Mouse (Mus musculus) MEL (cell line): ENCODE measurements around the gene Fam13c. TPM values are rescaled to one million over a fixed set of nuclear protein-coding genes. Genes with fewer than 3 reads are reported as not detected.

Source experiments
- DNase-seq: peaks from one replicate; pipeline ENCODE4 v3.0.0; 2011; ENCODE audit warnings: low read depth, low spot score
- H3K27ac ChIP-seq: 2 replicates; pipeline ENCODE4 v1.5.1; 2012; ENCODE audit warnings: low read depth, mild to moderate bottlenecking, control low read depth, low read length, moderate library complexity; ENCODE audit not compliant: control insufficient read depth
- H3K27me3 ChIP-seq, 2 experiments: fragments of 150-350 bp in 1 of 2; sonication (generic) in 1 of 2; 2 replicates each; pipeline ENCODE4 v1.6.1; 2012; ENCODE audit warnings: low read length in 2 of 2, mild to moderate bottlenecking in 2 of 2, improper control_type of control experiment in 1 of 2, moderate library complexity in 1 of 2; ENCODE audit not compliant: insufficient read depth in 2 of 2, control insufficient read depth in 1 of 2
- H3K36me3 ChIP-seq, 2 experiments: 2 replicates each; pipeline ENCODE4 v1.6.1; 2012 to 2014; ENCODE audit warnings: low read length in 2 of 2, improper control_type of control experiment in 1 of 2, inconsistent platforms in 1 of 2, mild to moderate bottlenecking in 1 of 2; ENCODE audit not compliant: insufficient read depth in 2 of 2, control insufficient read depth in 1 of 2
- H3K4me1 ChIP-seq, 2 experiments: fragments of 150-350 bp in 1 of 2; sonication (generic) in 1 of 2; 2 replicates each; pipeline ENCODE4 v1.6.1; 2012; ENCODE audit warnings: low read length in 2 of 2, improper control_type of control experiment in 1 of 2, mild to moderate bottlenecking in 1 of 2; ENCODE audit not compliant: insufficient read depth in 2 of 2, control insufficient read depth in 1 of 2
- H3K4me3 ChIP-seq, 2 experiments: fragments of 150-350 bp in 1 of 2; sonication (generic) in 1 of 2; 2 replicates each; pipeline ENCODE4 v1.5.1; 2012; ENCODE audit warnings: low read depth in 2 of 2, low read length in 2 of 2, mild to moderate bottlenecking in 2 of 2, moderate library complexity in 2 of 2, control low read depth in 1 of 2, improper control_type of control experiment in 1 of 2; ENCODE audit not compliant: control insufficient read depth in 1 of 2, insufficient read depth in 1 of 2
- H3K79me2 ChIP-seq: 2 replicates; pipeline ENCODE4 v1.6.1; 2012; ENCODE audit warnings: mild to moderate bottlenecking, low read length, moderate library complexity; ENCODE audit not compliant: control insufficient read depth, poor library complexity, insufficient read depth
- H3K9ac ChIP-seq: 2 replicates; pipeline ENCODE4 v1.6.1; 2012; ENCODE audit warnings: low read depth, mild to moderate bottlenecking, control low read depth, low read length, moderate library complexity; ENCODE audit not compliant: control insufficient read depth, poor library complexity, severe bottlenecking
- H3K9me3 ChIP-seq: fragments of 150-350 bp; sonication (generic); replicated peaks from 2 replicates; pipeline ENCODE4 v1.6.1; 2012; ENCODE audit warnings: mild to moderate bottlenecking, low read length, improper control_type of control experiment, moderate library complexity; ENCODE audit not compliant: insufficient read depth
- BHLHE40 ChIP-seq: IDR thresholded peaks from 2 replicates; pipeline ENCODE4 v1.6.1; 2012; ENCODE audit warnings: low read depth, mild to moderate bottlenecking, inconsistent platforms, low read length, improper control_type of control experiment, borderline replicate concordance
- CHD1 ChIP-seq: IDR thresholded peaks from 2 replicates; pipeline ENCODE4 v1.6.1; 2012; ENCODE audit warnings: low read depth, mild to moderate bottlenecking, inconsistent platforms, low read length, improper control_type of control experiment
- CTCF ChIP-seq, 3 experiments: IDR thresholded peaks in 2 of 3; conservative IDR thresholded peaks in 1 of 3; 2 replicates each; pipeline ENCODE4 v1.5.1; 2011 to 2012; ENCODE audit warnings: low read length in 3 of 3, low read depth in 2 of 3, mild to moderate bottlenecking in 2 of 3, improper control_type of control experiment in 1 of 3, inconsistent platforms in 1 of 3, mixed read lengths in 1 of 3, moderate library complexity in 1 of 3; ENCODE audit not compliant: control insufficient read depth in 1 of 3, insufficient read depth in 1 of 3, poor library complexity in 1 of 3, severe bottlenecking in 1 of 3
- E2F4 ChIP-seq: IDR thresholded peaks from 2 replicates; pipeline ENCODE4 v1.6.1; 2011; ENCODE audit warnings: low read depth, low read length, improper control_type of control experiment, borderline replicate concordance
- ETS1 ChIP-seq: IDR thresholded peaks from 2 replicates; pipeline ENCODE4 v1.6.1; 2012; ENCODE audit warnings: low read depth, mild to moderate bottlenecking, inconsistent platforms, low read length, improper control_type of control experiment, moderate library complexity
- GATA1 ChIP-seq: IDR thresholded peaks from 2 replicates; pipeline ENCODE4 v1.6.1; 2011; ENCODE audit warnings: low read depth, low read length, improper control_type of control experiment
- HCFC1 ChIP-seq: IDR thresholded peaks from 2 replicates; pipeline ENCODE4 v1.6.1; 2012; ENCODE audit warnings: low read depth, mild to moderate bottlenecking, inconsistent platforms, low read length, improper control_type of control experiment, moderate library complexity
- JUND ChIP-seq: IDR thresholded peaks from 2 replicates; pipeline ENCODE4 v1.6.1; 2011; ENCODE audit warnings: low read depth, mild to moderate bottlenecking, improper control_type of control experiment, low read length
- MEF2A ChIP-seq: IDR thresholded peaks from 2 replicates; pipeline ENCODE4 v1.6.1; 2014; ENCODE audit warnings: low read depth, mild to moderate bottlenecking, inconsistent platforms, low read length, improper control_type of control experiment; ENCODE audit not compliant: poor library complexity, insufficient replicate concordance, severe bottlenecking; ENCODE audit errors: extremely low read depth
- MXI1 ChIP-seq: IDR thresholded peaks from 2 replicates; pipeline ENCODE4 v1.6.1; 2011; ENCODE audit warnings: mild to moderate bottlenecking, low read depth, low read length, improper control_type of control experiment
- MYB ChIP-seq: IDR thresholded peaks from 2 replicates; pipeline ENCODE4 v1.6.1; 2011; ENCODE audit warnings: mild to moderate bottlenecking, low read depth, low read length, improper control_type of control experiment
- MYC ChIP-seq: IDR thresholded peaks from 2 replicates; pipeline ENCODE4 v1.6.1; 2011; ENCODE audit warnings: low read depth, mild to moderate bottlenecking, low read length, improper control_type of control experiment, moderate library complexity
- NELFE ChIP-seq: IDR thresholded peaks from 2 replicates; pipeline ENCODE4 v1.6.1; 2011; ENCODE audit warnings: low read depth, low read length, improper control_type of control experiment
- RAD21 ChIP-seq: IDR thresholded peaks from 2 replicates; pipeline ENCODE4 v1.6.1; 2011; ENCODE audit warnings: mild to moderate bottlenecking, low read depth, low read length, improper control_type of control experiment
- RCOR1 ChIP-seq: IDR thresholded peaks from 2 replicates; pipeline ENCODE4 v1.6.1; 2012; ENCODE audit warnings: low read depth, mild to moderate bottlenecking, inconsistent platforms, low read length, improper control_type of control experiment
- TAL1 ChIP-seq: IDR thresholded peaks from 2 replicates; pipeline ENCODE4 v1.6.1; 2012; ENCODE audit warnings: mild to moderate bottlenecking, inconsistent platforms, low read length, moderate library complexity, mixed read lengths
- TCF12 ChIP-seq: IDR thresholded peaks from 2 replicates; pipeline ENCODE4 v1.6.1; 2014; ENCODE audit warnings: low read depth, mild to moderate bottlenecking, inconsistent platforms, low read length, improper control_type of control experiment, moderate library complexity
- USF1 ChIP-seq: IDR thresholded peaks from 2 replicates; pipeline ENCODE4 v1.6.1; 2014; ENCODE audit warnings: low read depth, mild to moderate bottlenecking, inconsistent platforms, low read length, improper control_type of control experiment, moderate library complexity
- USF2 ChIP-seq, 2 experiments: IDR thresholded peaks; 2 replicates each; pipeline ENCODE4 v1.6.1; 2011 to 2012; ENCODE audit warnings: improper control_type of control experiment in 2 of 2, low read length in 2 of 2, borderline replicate concordance in 1 of 2, inconsistent platforms in 1 of 2, low read depth in 1 of 2, mild to moderate bottlenecking in 1 of 2; ENCODE audit not compliant: insufficient read depth in 1 of 2
- ZC3H11A ChIP-seq: IDR thresholded peaks from 2 replicates; pipeline ENCODE4 v1.6.1; 2012; ENCODE audit warnings: low read depth, mild to moderate bottlenecking, inconsistent platforms, low read length, improper control_type of control experiment
- ZKSCAN1 ChIP-seq: IDR thresholded peaks from 2 replicates; pipeline ENCODE4 v1.6.1; 2012; ENCODE audit warnings: low read depth, mild to moderate bottlenecking, inconsistent platforms, low read length, improper control_type of control experiment, moderate library complexity
- ZMIZ1 ChIP-seq: IDR thresholded peaks from 2 replicates; pipeline ENCODE4 v1.6.1; 2012; ENCODE audit warnings: low read depth, mild to moderate bottlenecking, inconsistent platforms, low read length, improper control_type of control experiment, moderate library complexity
- polyA plus RNA-seq, 2 experiments: library from polyadenylated mRNA; stranded (reverse) in 1 of 2; unstranded in 1 of 2; fragments of >175 nt in 1 of 2; fragments of >200 nt in 1 of 2; gene quantifications; 2 replicates each; pipeline versions ENCODE4 v1.2.1 to v1.2.4; 2012; ENCODE audit warnings: low replicate concordance in 2 of 2, low read depth in 1 of 2; ENCODE audit not compliant: insufficient read length in 2 of 2, insufficient read depth in 1 of 2, missing spikeins in 1 of 2
- total RNA-seq: library from RNA; depleted of rRNA; stranded (reverse); fragments of 300-350 nt; gene quantifications from 2 replicates; pipeline ENCODE4 v1.2.3, GENCODE M21; 2012

Fam13c gene
- total and polyA plus RNA-seq, 3 experiments: not detected

DNA sequence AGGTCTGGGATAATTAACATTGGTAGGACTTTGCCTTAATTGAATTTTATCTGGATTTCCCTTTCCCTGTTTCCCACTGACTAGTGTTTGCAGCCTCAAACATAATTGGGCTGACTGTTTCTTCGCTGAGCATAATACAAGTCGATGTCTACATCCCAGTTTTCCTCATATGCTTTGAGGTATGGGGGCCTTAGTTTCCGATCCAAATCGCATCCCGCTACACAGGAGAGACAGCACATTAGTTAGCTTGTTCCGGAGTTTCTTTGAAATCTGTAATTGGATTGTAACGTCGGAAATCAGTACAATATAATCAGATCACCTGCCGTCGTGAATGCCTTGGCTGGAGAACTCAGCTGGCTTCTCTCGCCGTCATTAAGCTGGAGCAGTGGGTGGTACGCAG, 59.0 kb downstream of the Fam13c start:
- no peak overlapping the region for H3K9ac ChIP-seq
- no peaks in the 10 kb centered on the region for H3K27me3 ChIP-seq
- no peak overlapping the region for H3K27ac ChIP-seq
- TF ChIP-seq BHLHE40: no peak
- TF ChIP-seq ETS1: no peak
- no peak for TF ChIP-seq GATA1
- TF ChIP-seq MXI1: no peak
- no peak for TF ChIP-seq CHD1
- TF ChIP-seq NELFE: no peak
- no peak for TF ChIP-seq ZMIZ1
- no peak for TF ChIP-seq MYB
- TF ChIP-seq RAD21: no peak
- TF ChIP-seq ZKSCAN1: no peak
- TF ChIP-seq TCF12: no peak
- no peak for TF ChIP-seq HCFC1
- no peak for TF ChIP-seq USF1
- no peak for TF ChIP-seq MYC
- no peak for TF ChIP-seq CTCF (IDR thresholded peaks at IDR 0.05 in 2 of 3, conservative IDR thresholded peaks at IDR 0.05 in 1 of 3; ENCODE audit: control insufficient read depth in 1 of 3, insufficient read depth in 1 of 3, low read depth in 2 of 3, low read length in 3 of 3, poor library complexity in 1 of 3, severe bottlenecking in 1 of 3)
- no peak for TF ChIP-seq MEF2A
- TF ChIP-seq JUND: no peak
- TF ChIP-seq E2F4: no peak
- no peak for TF ChIP-seq RCOR1
- TF ChIP-seq TAL1: no peak
- no peaks in the 10 kb centered on the region for H3K9me3 ChIP-seq
- no peaks in the 10 kb centered on the region for H3K36me3 ChIP-seq
- no peaks in the 10 kb centered on the region for H3K4me1 ChIP-seq
- DNase-seq: no peak
- no peaks in the 10 kb centered on the region for H3K79me2 ChIP-seq
- no peak overlapping the region for H3K4me3 ChIP-seq

GRCm38 (mm10) chr10:70504871-70505270, 64.6 kb downstream of the Fam13c start:
- Histone ChIP-seq H3K9ac (no peak overlapping the region), H3K4me1 (no peaks in the 10 kb centered on the region), H3K9me3 (no peaks in the 10 kb centered on the region), H3K36me3 (no peaks in the 10 kb centered on the region), H3K4me3 (no peak overlapping the region), H3K27ac (no peak overlapping the region), H3K79me2 (no peaks in the 10 kb centered on the region), H3K27me3 (no peaks in the 10 kb centered on the region)
- TF ChIP-seq JUND: no peak
- TF ChIP-seq ZC3H11A: no peak
- no peak for TF ChIP-seq USF2 (IDR thresholded peaks at IDR 0.05; ENCODE audit: borderline replicate concordance in 1 of 2, insufficient read depth in 1 of 2, low read depth in 1 of 2, low read length in 2 of 2)
- DNase-seq: no peak
